Mouse (Mus musculus): Measurements from ENCODE around the gene L3mbtl4. TPM values are rescaled to one million over a fixed set of nuclear protein-coding genes. Genes with fewer than 3 reads are reported as not detected.

L3mbtl4 gene
- polyA plus RNA-seq, 1 experiment from 2014 or later = 0.18 TPM

GRCm38 (mm10) chr17:68640187-68640586 is 366.6 kb downstream of the L3mbtl4 start:
- Histone ChIP-seq H3K36me3 (ENCODE audit: control insufficient read depth, insufficient read depth) (no peaks in the 10 kb centered on the region), H3K4me3 (ENCODE audit: low read depth, low read length) (no peak overlapping the region), H3K9ac (ENCODE audit: low read depth, low read length) (no peak overlapping the region), H3K9me3 (ENCODE audit: control insufficient read depth) (no peaks in the 10 kb centered on the region), H3K27ac (ENCODE audit: low read depth, low read length) (no peak overlapping the region), H3K27me3 (replicated peaks; ENCODE audit: control insufficient read depth, insufficient read depth, low read length) (no peaks in the 10 kb centered on the region), H3K4me2 (replicated peaks; ENCODE audit: low read depth) (no peak overlapping the region), H3K4me1 (replicated peaks; ENCODE audit: control insufficient read depth, insufficient read depth, low read length) (no peaks in the 10 kb centered on the region)
- peak; percentile 53 for TF ChIP-seq CTCF (IDR thresholded peaks at IDR 0.05; ENCODE audit: low read depth)
- ATAC-seq = no peak
- 74% methylated on average over 6 of the region's 6 CpGs for WGBS

- Histone ChIP-seq H3K4me2 (replicated peaks; ENCODE audit: low read depth) (no peak overlapping the region), H3K9me3 (ENCODE audit: control insufficient read depth) (no peaks in the 10 kb centered on the region), H3K4me1 (replicated peaks; ENCODE audit: control insufficient read depth, insufficient read depth, low read length) (no peaks in the 10 kb centered on the region), H3K9ac (ENCODE audit: low read depth, low read length) (no peak overlapping the region), H3K27ac (ENCODE audit: low read depth, low read length) (no peak overlapping the region), H3K36me3 (ENCODE audit: control insufficient read depth, insufficient read depth) (no peaks in the 10 kb centered on the region), H3K27me3 (replicated peaks; ENCODE audit: control insufficient read depth, insufficient read depth, low read length) (no peaks in the 10 kb centered on the region), H3K4me3 (ENCODE audit: low read depth, low read length) (no peak overlapping the region)
- WGBS = 67% methylated on average over 5 of the region's 5 CpGs
- ATAC-seq = no peak
- no peak for TF ChIP-seq CTCF (IDR thresholded peaks at IDR 0.05; ENCODE audit: low read depth)
These were observed 369.0 kb downstream of the L3mbtl4 start for GRCm38 (mm10) chr17:68642521-68643088.

GRCm38 (mm10) chr17:68666528-68666927 is 392.9 kb downstream of the L3mbtl4 start:
- Histone ChIP-seq H3K27me3 (replicated peaks; ENCODE audit: control insufficient read depth, insufficient read depth, low read length) (no peaks in the 10 kb centered on the region), H3K4me3 (ENCODE audit: low read depth, low read length) (no peak overlapping the region), H3K4me1 (replicated peaks; ENCODE audit: control insufficient read depth, insufficient read depth, low read length) (no peaks in the 10 kb centered on the region), H3K9ac (ENCODE audit: low read depth, low read length) (no peak overlapping the region), H3K27ac (ENCODE audit: low read depth, low read length) (no peak overlapping the region), H3K36me3 (ENCODE audit: control insufficient read depth, insufficient read depth) (no peaks in the 10 kb centered on the region), H3K4me2 (replicated peaks; ENCODE audit: low read depth) (no peak overlapping the region), H3K9me3 (ENCODE audit: control insufficient read depth) (no peaks in the 10 kb centered on the region)
- TF ChIP-seq CTCF (IDR thresholded peaks at IDR 0.05; ENCODE audit: low read depth) = no peak
- WGBS = 55% methylated on average over 1 of the region's 1 CpGs
- no peak for ATAC-seq

- Histone ChIP-seq H3K4me2 (replicated peaks; ENCODE audit: low read depth) (no peak overlapping the region), H3K4me3 (ENCODE audit: low read depth, low read length) (no peak overlapping the region), H3K27ac (ENCODE audit: low read depth, low read length) (no peak overlapping the region), H3K9ac (ENCODE audit: low read depth, low read length) (no peak overlapping the region), H3K36me3 (ENCODE audit: control insufficient read depth, insufficient read depth) (no peaks in the 10 kb centered on the region), H3K4me1 (replicated peaks; ENCODE audit: control insufficient read depth, insufficient read depth, low read length) (no peaks in the 10 kb centered on the region), H3K9me3 (ENCODE audit: control insufficient read depth) (no peaks in the 10 kb centered on the region), H3K27me3 (replicated peaks; ENCODE audit: control insufficient read depth, insufficient read depth, low read length) (no peaks in the 10 kb centered on the region)
- ATAC-seq = no peak
- 82% methylated on average over 7 of the region's 7 CpGs for WGBS
- no peak for TF ChIP-seq CTCF (IDR thresholded peaks at IDR 0.05; ENCODE audit: low read depth)
These were observed 398.5 kb downstream of the L3mbtl4 start for GRCm38 (mm10) chr17:68672088-68672504.

- H3K4me3 ChIP-seq (ENCODE audit: low read depth, low read length) = no peak overlapping the region
- no peak for ATAC-seq
- no peak overlapping the region for H3K9ac ChIP-seq (ENCODE audit: low read depth, low read length)
These were observed 437.1 kb downstream of the L3mbtl4 start for GRCm38 (mm10) chr17:68710701-68711100.

GRCm38 (mm10) chr17:68711350-68711749 is 437.8 kb downstream of the L3mbtl4 start:
- no peak for TF ChIP-seq CTCF (IDR thresholded peaks at IDR 0.05; ENCODE audit: low read depth)
- WGBS = 69% methylated on average over 3 of the region's 3 CpGs
- ATAC-seq = no peak
- Histone ChIP-seq H3K27ac (ENCODE audit: low read depth, low read length) (no peak overlapping the region), H3K27me3 (replicated peaks; ENCODE audit: control insufficient read depth, insufficient read depth, low read length) (no peaks in the 10 kb centered on the region), H3K9me3 (ENCODE audit: control insufficient read depth) (no peaks in the 10 kb centered on the region), H3K9ac (ENCODE audit: low read depth, low read length) (no peak overlapping the region), H3K4me3 (ENCODE audit: low read depth, low read length) (no peak overlapping the region), H3K4me1 (replicated peaks; ENCODE audit: control insufficient read depth, insufficient read depth, low read length) (no peaks in the 10 kb centered on the region), H3K4me2 (replicated peaks; ENCODE audit: low read depth) (no peak overlapping the region), H3K36me3 (ENCODE audit: control insufficient read depth, insufficient read depth) (no peaks in the 10 kb centered on the region)

More at GRCm38 (mm10) chr17:68710701-68711100, 437.1 kb downstream of the L3mbtl4 start:
- Histone ChIP-seq H3K27me3 (replicated peaks; ENCODE audit: control insufficient read depth, insufficient read depth, low read length) (no peaks in the 10 kb centered on the region), H3K36me3 (ENCODE audit: control insufficient read depth, insufficient read depth) (no peaks in the 10 kb centered on the region), H3K4me2 (replicated peaks; ENCODE audit: low read depth) (no peak overlapping the region), H3K4me1 (replicated peaks; ENCODE audit: control insufficient read depth, insufficient read depth, low read length) (no peaks in the 10 kb centered on the region), H3K9me3 (ENCODE audit: control insufficient read depth) (no peaks in the 10 kb centered on the region), H3K27ac (ENCODE audit: low read depth, low read length) (no peak overlapping the region)
- WGBS = 79% methylated on average over 5 of the region's 5 CpGs
- TF ChIP-seq CTCF (IDR thresholded peaks at IDR 0.05; ENCODE audit: low read depth) = no peak

- H3K4me1 ChIP-seq (replicated peaks; ENCODE audit: control insufficient read depth, insufficient read depth, low read length) = no peaks in the 10 kb centered on the region
- no peaks in the 10 kb centered on the region for H3K36me3 ChIP-seq (ENCODE audit: control insufficient read depth, insufficient read depth)
- ATAC-seq = no peak
- WGBS = 53% methylated on average over 1 of the region's 1 CpGs
- no peak overlapping the region for H3K27ac ChIP-seq (ENCODE audit: low read depth, low read length)
- H3K9me3 ChIP-seq (ENCODE audit: control insufficient read depth) = no peaks in the 10 kb centered on the region
- no peaks in the 10 kb centered on the region for H3K27me3 ChIP-seq (replicated peaks; ENCODE audit: control insufficient read depth, insufficient read depth, low read length)
- H3K4me3 ChIP-seq (ENCODE audit: low read depth, low read length) = no peak overlapping the region
- TF ChIP-seq CTCF (IDR thresholded peaks at IDR 0.05; ENCODE audit: low read depth) = no peak
- no peak overlapping the region for H3K9ac ChIP-seq (ENCODE audit: low read depth, low read length)
- H3K4me2 ChIP-seq (replicated peaks; ENCODE audit: low read depth) = no peak overlapping the region
These were observed 474.7 kb downstream of the L3mbtl4 start for GRCm38 (mm10) chr17:68748296-68748695.
